Mouse (Mus musculus): ENCODE data around the gene Pacs1.

DNA sequence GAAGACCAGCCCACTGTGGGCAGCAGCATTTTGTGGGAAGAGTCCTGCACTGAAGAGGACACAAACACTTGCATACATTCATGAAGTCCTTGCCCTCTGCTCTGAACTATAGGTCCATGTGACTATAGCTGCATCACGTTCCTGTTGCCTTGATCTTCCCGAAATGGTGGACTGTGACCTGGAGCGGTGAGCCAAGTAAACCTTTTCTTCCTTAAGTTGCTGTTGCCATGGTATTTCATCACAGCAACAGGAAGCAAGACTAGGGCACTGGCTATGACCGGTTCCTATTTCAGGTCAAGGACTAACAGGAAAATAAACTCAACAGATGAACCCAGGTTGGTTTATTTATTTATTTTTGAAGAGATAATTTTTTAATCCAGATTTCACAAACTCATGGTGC lies 141.7 kb downstream of the Pacs1 start:
- no peak for TF ChIP-seq CTCF (IDR thresholded peaks at IDR 0.05; ENCODE audit: low read depth)
- TF ChIP-seq EP300 (IDR thresholded peaks at IDR 0.05; ENCODE audit: low read depth), result no peak
